ENCODE assay signal across 17 mouse cellular contexts in genomic region chr7:122260055-122260602, GRCm38 (mm10). TPM values are rescaled to one million over a fixed set of nuclear protein-coding genes. Genes with fewer than 3 reads are reported as not detected.
DNase-seq lines count a peak whose midpoint lies in the region; ATAC-seq and TF ChIP-seq lines count a peak whose summit lies in the region.
"Had no signal": no experiment of that assay in that cellular context is flagged by ENCODE, and none has a peak within 500 bp of the region (broad histone marks: within the 10 kb centered on the region; RNA-seq: fewer than 3 reads in every experiment).

No protein-coding gene starts in this region.

- no peak for TF ChIP-seq CTCF in bone marrow macrophage, adult 2 months (IDR thresholded peaks at IDR 0.05; ENCODE audit: low read depth, low read length)

- DNase-seq in layer of hippocampus, adult 9-11 months, result peak; percentile 42
- no peak for DNase-seq in layer of hippocampus, adult 18-20 months (ENCODE audit: low spot score in 2 of 2)
- DNase-seq in B cell, adult 2 months, result peak; percentile 50 to 55
- DNase-seq in urinary bladder, adult 2 months (ENCODE audit: low spot score), result no peak
- DNase-seq: cerebellum, adult 9-10 months; gastrocnemius, postnatal 36 days; midbrain, embryonic 14.5 days; right cerebral cortex, postnatal 14 days had no signal

- H3K4me2 ChIP-seq in hindbrain, embryonic 13.5 days, result no peak overlapping the region
- H3K4me2 ChIP-seq: embryonic facial prominence, embryonic 13.5 days; forebrain, embryonic 13.5 days; hindbrain, embryonic 15.5 days; limb, embryonic 15.5 days; neural tube, embryonic 15.5 days had no signal

- no peak overlapping the region for H3K9ac ChIP-seq in hindbrain, embryonic 13.5 days
- H3K9ac ChIP-seq: embryonic facial prominence, embryonic 13.5 days; forebrain, embryonic 13.5 days; hindbrain, embryonic 15.5 days; limb, embryonic 15.5 days; neural tube, embryonic 15.5 days had no signal

- no peaks in the 10 kb centered on the region for H3K9me3 ChIP-seq in hindbrain, embryonic 13.5 days
- H3K9me3 ChIP-seq: embryonic facial prominence, embryonic 13.5 days; forebrain, embryonic 13.5 days; hindbrain, embryonic 15.5 days; limb, embryonic 15.5 days; neural tube, embryonic 15.5 days had no signal

- H3K27me3 ChIP-seq in hindbrain, embryonic 13.5 days, result no peaks in the 10 kb centered on the region
- H3K27me3 ChIP-seq: embryonic facial prominence, embryonic 13.5 days; forebrain, embryonic 13.5 days; hindbrain, embryonic 15.5 days; limb, embryonic 15.5 days; neural tube, embryonic 15.5 days had no signal

- 84% methylated on average over 5 of the region's 5 CpGs for WGBS in hindbrain, embryonic 13.5 days

- ATAC-seq in megakaryocyte progenitor cell, adult 5-6 weeks (replicated peaks; ENCODE audit: poor library complexity), result peak; percentile 71
- no peak for ATAC-seq in hindbrain, embryonic 13.5 days (ENCODE audit: low FRiP score)
- ATAC-seq: forebrain, embryonic 13.5 days had no signal

- no peak for TF ChIP-seq POLR2A in bone marrow macrophage, adult 2 months (IDR thresholded peaks at IDR 0.05; ENCODE audit: borderline replicate concordance, low read depth, low read length)

- H3K36me3 ChIP-seq in hindbrain, embryonic 13.5 days, result no peaks in the 10 kb centered on the region
- H3K36me3 ChIP-seq: embryonic facial prominence, embryonic 13.5 days; hindbrain, embryonic 15.5 days; limb, embryonic 15.5 days; neural tube, embryonic 15.5 days had no signal

- no peak overlapping the region for H3K4me3 ChIP-seq in bone marrow macrophage, adult 2 months (ENCODE audit: insufficient read depth, low read length)
- H3K4me3 ChIP-seq in hindbrain, embryonic 13.5 days, result no peak overlapping the region
- H3K4me3 ChIP-seq: embryonic facial prominence, embryonic 13.5 days; forebrain, embryonic 13.5 days; hindbrain, embryonic 15.5 days; limb, embryonic 15.5 days; neural tube, embryonic 15.5 days had no signal

- peaks cover 57% of the 10 kb centered on the region for H3K4me1 ChIP-seq in bone marrow macrophage, adult 2 months (ENCODE audit: control insufficient read depth, insufficient read depth, low read length)
- H3K4me1 ChIP-seq in hindbrain, embryonic 13.5 days (replicated peaks), result no peaks in the 10 kb centered on the region
- H3K4me1 ChIP-seq: embryonic facial prominence, embryonic 13.5 days; forebrain, embryonic 13.5 days; hindbrain, embryonic 15.5 days; limb, embryonic 15.5 days; neural tube, embryonic 15.5 days had no signal

- H3K27ac ChIP-seq in bone marrow macrophage, adult 2 months (ENCODE audit: insufficient read depth, low read depth, low read length), result peak overlapping the region; percentile 93
- no peak overlapping the region for H3K27ac ChIP-seq in hindbrain, embryonic 13.5 days
- H3K27ac ChIP-seq: embryonic facial prominence, embryonic 13.5 days; forebrain, embryonic 13.5 days; hindbrain, embryonic 15.5 days; limb, embryonic 15.5 days; neural tube, embryonic 15.5 days had no signal

RNA-seq across cellular contexts. Expression of gene Prkcb, which starts 28.4 kb away (rescaled TPM):
- 100 to 1,000 TPM; 741 to 778 TPM for total RNA-seq in layer of hippocampus, adult 18-20 months (2021)
- 196 and 203 TPM in 2 replicates for polyA plus RNA-seq in bone marrow macrophage, adult 2 months (2012; ENCODE audit: insufficient read depth, insufficient read length, missing spikeins)
- total RNA-seq in megakaryocyte progenitor cell, adult 5-6 weeks (2015), result 34.1 and 39.9 TPM in 2 replicates
- total RNA-seq in megakaryocyte progenitor cell, adult 5-6 weeks (2017), result 24.8 and 32.6 TPM in 2 replicates
- 121 and 158 TPM in 2 replicates for polyA plus RNA-seq in urinary bladder, adult 2 months (2012; rRNA removed)
- 58.1 and 62.7 TPM in 2 replicates for polyA plus RNA-seq in hindbrain, embryonic 13.5 days (2015; fragmentation: Nextera tagmentation; extraction: Ambion mirVana)

RNA-seq across cellular contexts. Expression of gene Chp2, which starts 40.8 kb away (rescaled TPM):
- 1 to 10 TPM; 3.3 to 3.7 TPM for total RNA-seq in layer of hippocampus, adult 18-20 months (2021)
- 0.99 and 1.3 TPM in 2 replicates for polyA plus RNA-seq in bone marrow macrophage, adult 2 months (2012; ENCODE audit: insufficient read depth, insufficient read length, missing spikeins)
- total RNA-seq in megakaryocyte progenitor cell, adult 5-6 weeks (2015), result not detected in 2 replicates
- total RNA-seq in megakaryocyte progenitor cell, adult 5-6 weeks (2017), result not detected in 2 replicates
- 10.8 and 13.2 TPM in 2 replicates for polyA plus RNA-seq in urinary bladder, adult 2 months (2012; rRNA removed)
- 1.2 and 1.4 TPM in 2 replicates for polyA plus RNA-seq in hindbrain, embryonic 13.5 days (2015; fragmentation: Nextera tagmentation; extraction: Ambion mirVana)
- total RNA-seq: ES-E14 had no signal
- polyA plus RNA-seq: embryonic facial prominence, embryonic 13.5 days had no signal

Comparison
In these comparisons a context has a peak if more than half of its experiments do, and no peak if none do; other contexts are left out.
1. DNase-seq: peak in layer of hippocampus, adult 9-11 months (single experiment) and B cell, adult 2 months (2 of 2); none in layer of hippocampus, adult 18-20 months (0 of 2) and urinary bladder, adult 2 months (single experiment).